Mouse (Mus musculus): ENCODE measurements around the gene Fermt3.
"Not testable (repeated sequence)": the region's sequence is repeated elsewhere in the genome, so short reads cannot be mapped to it uniquely, and the experiment has no call there.

The Fermt3 gene

GRCm38 (mm10) chr19:7019191-7019590 lies at the start of gene Fermt3:
Gene Fermt3 (minus strand): TSS chr19:7019469.
- peak; percentile 76 for DNase-seq

DNA sequence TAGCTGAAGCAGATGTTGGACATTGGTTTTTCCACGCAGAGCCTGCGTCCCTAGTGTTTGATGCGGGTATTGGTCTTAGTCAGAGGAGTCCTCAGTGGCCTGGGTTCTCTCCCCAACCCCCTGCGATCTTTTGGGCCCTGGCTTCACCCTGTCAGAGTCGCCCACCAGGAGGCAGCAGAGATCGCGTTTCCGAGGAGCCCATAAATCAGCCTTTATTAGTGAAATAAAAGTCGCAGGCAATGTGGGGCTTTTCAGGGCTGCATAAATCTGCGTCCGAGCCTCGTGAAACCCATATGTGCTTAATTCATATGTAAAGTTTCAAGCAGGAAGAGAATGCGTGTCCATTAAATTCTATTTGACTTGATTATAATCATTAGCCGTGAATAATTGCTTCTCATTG lies 48.9 kb upstream of the Fermt3 start:
- DNase-seq, result peak; percentile 90 to 91

- DNase-seq, result no peak
These were observed 48.2 kb upstream of the Fermt3 start for GRCm38 (mm10) chr19:7067344-7068050.

DNA sequence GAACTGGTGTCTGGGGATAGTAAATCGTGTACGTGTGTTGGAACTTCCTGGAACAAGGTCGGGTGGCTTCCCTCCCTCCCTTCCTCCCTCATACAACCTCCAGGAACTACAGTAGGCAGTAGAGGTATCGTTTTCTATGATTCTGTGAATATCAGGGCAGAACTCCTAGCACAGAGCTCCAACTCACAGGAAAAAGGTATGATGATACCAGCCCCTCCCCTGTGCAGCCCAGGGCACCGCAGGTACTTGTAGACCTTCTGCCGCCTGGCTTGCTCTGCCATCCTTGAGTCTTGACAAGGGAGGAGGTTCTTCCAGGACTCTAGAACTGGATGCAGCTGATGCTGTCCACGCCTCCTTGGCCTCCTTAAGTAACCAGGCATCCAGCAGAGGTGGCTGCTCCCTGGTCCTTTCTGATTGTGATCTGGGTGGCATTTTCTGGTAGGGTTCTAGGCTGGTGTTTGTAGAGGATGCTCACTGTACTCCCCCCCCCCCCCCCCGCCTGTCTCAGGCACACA lies 47.6 kb upstream of the Fermt3 start:
- no peak for DNase-seq

GRCm38 (mm10) chr19:7066034-7066827 lies 47.0 kb upstream of the Fermt3 start:
- DNase-seq, result no peak

GRCm38 (mm10) chr19:7064571-7064970 lies 45.3 kb upstream of the Fermt3 start:
- peak; percentile 90 to 91 for DNase-seq

DNA sequence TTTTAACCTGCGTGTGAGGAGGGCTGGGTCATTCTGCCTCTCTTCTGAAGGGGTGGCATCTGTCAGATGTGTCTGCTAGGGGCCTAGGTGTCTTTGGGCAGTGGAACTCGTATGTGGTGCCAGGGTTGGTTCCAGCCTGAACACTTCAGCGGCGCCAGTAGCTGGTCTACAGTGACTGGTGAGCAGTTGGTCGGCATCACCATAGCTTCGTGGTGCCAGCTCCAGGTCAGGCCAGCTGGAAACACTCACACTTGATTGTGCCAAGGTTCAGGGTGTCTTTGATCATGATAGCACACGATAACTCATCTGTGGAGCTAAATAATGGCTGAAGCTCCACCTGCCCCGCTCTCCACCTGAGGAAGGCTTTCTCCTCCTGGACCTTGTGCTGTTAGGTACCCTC lies 43.6 kb upstream of the Fermt3 start:
- DNase-seq, result no peak

GRCm38 (mm10) chr19:7062110-7062509 lies 42.8 kb upstream of the Fermt3 start:
- no peak for DNase-seq

- no peak for DNase-seq
These were observed 39.3 kb upstream of the Fermt3 start for GRCm38 (mm10) chr19:7058541-7058940.

DNA sequence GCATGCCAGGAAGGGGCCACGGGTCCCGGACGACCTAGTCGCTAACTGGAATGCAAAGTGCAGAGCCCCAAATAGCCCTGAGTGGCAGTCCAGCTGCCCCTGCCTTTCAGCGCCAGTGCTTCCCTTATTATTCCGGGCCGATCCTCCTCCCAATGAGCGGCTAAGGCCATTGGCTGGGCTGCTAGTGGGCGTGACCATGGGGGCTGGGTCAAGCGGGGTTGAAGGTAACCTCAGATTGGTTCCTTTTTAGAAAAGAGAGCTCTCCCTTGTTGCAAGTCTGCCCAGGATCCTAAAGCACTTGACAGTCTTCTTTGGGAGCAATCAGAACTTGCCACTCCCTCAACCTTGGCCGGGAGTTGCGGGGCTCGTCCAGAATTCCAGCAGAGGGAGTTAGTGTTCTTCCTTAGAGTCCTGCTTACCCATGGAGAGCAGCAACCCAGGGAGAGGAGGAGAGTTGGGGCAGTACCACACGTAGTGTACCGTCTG lies 38.5 kb upstream of the Fermt3 start:
- peak; percentile 81 to 84 for DNase-seq

GRCm38 (mm10) chr19:7057126-7057721 lies 38.0 kb upstream of the Fermt3 start:
- DNase-seq, result peak in 1 of 2 experiments; percentile 26

GRCm38 (mm10) chr19:7056248-7057087 lies 37.2 kb upstream of the Fermt3 start, which contains the start of gene Macrod1:
Gene Macrod1 (plus strand): TSS chr19:7056810.
- peak; percentile 79 to 82 for DNase-seq

DNA sequence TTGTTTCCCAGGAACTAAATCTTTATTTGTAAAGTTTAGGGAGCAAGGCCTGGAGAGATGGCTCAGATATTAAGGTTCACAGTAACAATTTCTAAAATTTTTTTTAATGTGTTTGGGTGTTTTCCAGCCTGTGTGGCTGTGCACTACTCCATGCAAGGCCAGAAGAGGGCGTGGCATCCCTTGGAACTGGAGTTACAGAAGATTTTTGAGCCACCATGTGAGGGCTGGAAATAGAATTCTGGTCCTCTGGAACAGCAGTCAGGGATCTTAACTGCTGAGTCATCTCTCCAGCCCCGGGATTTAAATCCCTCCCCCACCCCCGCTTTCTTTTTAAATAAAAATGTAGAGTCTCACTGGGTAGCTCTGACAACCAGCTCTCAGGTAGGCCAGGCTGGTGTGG lies 35.9 kb upstream of the Fermt3 start:
- DNase-seq, result no peak

GRCm38 (mm10) chr19:7054772-7055171 lies 35.5 kb upstream of the Fermt3 start:
- no peak for DNase-seq

DNA sequence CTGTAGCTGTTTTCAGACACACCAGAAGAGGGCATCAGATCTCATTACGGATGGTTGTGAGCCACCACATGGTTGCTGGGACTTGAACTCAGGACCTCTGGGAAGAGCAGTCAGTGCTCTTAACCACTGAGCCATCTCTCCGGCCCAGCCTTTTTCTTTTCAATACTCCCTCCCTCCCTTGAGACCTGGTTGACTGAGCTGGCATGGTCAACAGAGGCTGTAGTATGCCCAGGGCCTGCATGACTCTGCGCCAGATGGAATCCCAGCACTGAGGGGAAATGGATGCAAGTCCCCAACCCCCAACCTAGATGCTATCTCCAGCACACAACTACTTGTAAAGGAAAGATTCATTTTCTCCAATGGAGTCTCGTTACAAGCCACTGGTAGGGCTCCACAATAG lies 34.1 kb upstream of the Fermt3 start:
- not testable (repeated sequence) for DNase-seq

- no peak for DNase-seq
These were observed 25.4 kb upstream of the Fermt3 start for GRCm38 (mm10) chr19:7044706-7045105.

GRCm38 (mm10) chr19:7044279-7044678 lies 25.0 kb upstream of the Fermt3 start:
- DNase-seq, result no peak

- no peak for DNase-seq
These were observed 21.9 kb upstream of the Fermt3 start for GRCm38 (mm10) chr19:7041171-7041570.

GRCm38 (mm10) chr19:7040637-7041130 lies 21.4 kb upstream of the Fermt3 start:
- no peak for DNase-seq

- peak; percentile 93 to 96 for DNase-seq
These were observed 20.8 kb upstream of the Fermt3 start, which contains the start of gene Stip1 for GRCm38 (mm10) chr19:7039841-7040636. Gene Stip1 (minus strand): TSS chr19:7039967.

GRCm38 (mm10) chr19:7039088-7039720 lies 19.9 kb upstream of the Fermt3 start:
- DNase-seq, result peak; percentile 62 to 66

Data from B cell, adult 2 months (primary cell).